Mouse (Mus musculus) hindbrain, postnatal 0 days (tissue): ENCODE measurements around the gene Rhbdl1. TPM values are rescaled to one million over a fixed set of nuclear protein-coding genes. Genes with fewer than 3 reads are reported as not detected.
A peak's percentile ranks its signal among the peaks of the same experiment; 100 is the strongest.

ENCODE experiments used
- ATAC-seq: fragments of 200-750 bp; cut with Nextera tagmentation; 2 replicates; pipeline ENCODE4 v1.8.0; 2017; ENCODE audit warnings: mild to moderate bottlenecking, moderate TSS enrichment, moderate library complexity
- DNase-seq: peaks from one replicate; pipeline ENCODE4 v3.0.0-alpha.2; 2015; ENCODE audit warnings: low spot score
- H3K27ac ChIP-seq: fragments of 300-500 bp; sonication (generic); 2 replicates; pipeline ENCODE4 v1.5.1; 2014; ENCODE audit warnings: mild to moderate bottlenecking
- H3K27me3 ChIP-seq: fragments of 300-500 bp; sonication (generic); 2 replicates; pipeline ENCODE4 v1.6.1; 2014; ENCODE audit warnings: low read length, mixed read lengths; ENCODE audit not compliant: insufficient read depth
- H3K36me3 ChIP-seq: fragments of 300-500 bp; sonication (generic); 2 replicates; pipeline ENCODE4 v1.6.1; 2014; ENCODE audit warnings: low read length, mixed read lengths; ENCODE audit not compliant: insufficient read depth
- H3K4me1 ChIP-seq: fragments of 300-500 bp; sonication (generic); 2 replicates; pipeline ENCODE4 v1.6.1; 2014; ENCODE audit warnings: antibody characterized with exemption, low read length, mixed read lengths; ENCODE audit not compliant: insufficient read depth
- H3K4me2 ChIP-seq: fragments of 300-500 bp; sonication (generic); 2 replicates; pipeline ENCODE4 v1.6.1; 2014; ENCODE audit warnings: low read depth, mild to moderate bottlenecking, low read length, moderate library complexity, mixed read lengths
- H3K4me3 ChIP-seq: fragments of 300-500 bp; sonication (generic); 2 replicates; pipeline ENCODE4 v1.5.1; 2014; ENCODE audit warnings: low read length
- H3K9ac ChIP-seq: fragments of 300-500 bp; sonication (generic); replicated peaks from 2 replicates; pipeline ENCODE4 v1.6.1; 2014; ENCODE audit warnings: mild to moderate bottlenecking, low read length, moderate library complexity, mixed read lengths
- H3K9me3 ChIP-seq: fragments of 300-500 bp; sonication (generic); 2 replicates; pipeline ENCODE4 v1.6.1; 2016; ENCODE audit warnings: low read length, mixed read lengths
- CTCF ChIP-seq: IDR thresholded peaks from 2 replicates; pipeline ENCODE4 v1.5.1; 2016; ENCODE audit warnings: antibody characterized with exemption, control low read depth, low read depth
- WGBS: fragments of 180-500 bp; shearing (Covaris S2); extraction: QIAGEN DNeasy Blood & Tissue Kit; methylation state at CpG from one replicate; pipeline ENCODE4 v1.1.7; 2014; 5-methylcytosine and 5-hydroxymethylcytosine counted together
- polyA plus RNA-seq: library from polyadenylated mRNA; unstranded; fragments of >200 nt; fragmentation: Nextera tagmentation; extraction: Ambion mirVana; gene quantifications from 2 replicates; pipeline ENCODE4 v1.2.1, GENCODE M21; 2015
- total RNA-seq: library from RNA; depleted of rRNA; stranded (reverse); fragments of >200 nt; gene quantifications from 2 replicates; pipeline ENCODE4 v1.2.3, GENCODE M21; 2014

The Rhbdl1 gene
- total and polyA plus RNA-seq, 2 experiments from 2014 or later, result 78.6 to 135 TPM

DNA sequence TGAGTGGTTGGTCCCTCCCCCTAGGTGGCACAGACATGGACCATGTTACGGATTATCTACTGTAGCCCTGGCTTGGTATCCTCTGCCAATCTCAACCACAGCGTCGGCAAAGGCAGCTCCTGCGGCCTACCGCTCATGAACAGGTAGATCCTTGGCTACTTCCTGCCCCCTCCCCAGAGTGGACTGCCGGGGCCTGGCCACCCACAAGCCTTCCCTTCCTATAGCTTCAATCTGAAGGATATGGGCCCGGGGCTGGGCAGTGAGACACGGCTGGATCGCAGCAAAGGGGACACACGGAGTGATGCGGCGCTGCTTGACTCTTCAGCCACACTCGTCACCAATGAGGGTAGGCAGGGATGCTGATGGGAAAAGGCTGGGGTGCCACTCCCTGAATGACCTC is 10.1 kb downstream of the Rhbdl1 start:
- no peak overlapping the region for H3K27ac ChIP-seq
- no peak for DNase-seq
- H3K27me3 ChIP-seq, result no peaks in the 10 kb centered on the region
- H3K36me3 ChIP-seq, result peaks cover 25% of the 10 kb centered on the region; the same call in 1 of the 2 replicates
- H3K4me1 ChIP-seq, result peaks cover 34% of the 10 kb centered on the region
- H3K4me3 ChIP-seq, result no peak overlapping the region
- WGBS, result 91% methylated on average over 13 of the region's 13 CpGs
- H3K4me2 ChIP-seq, result no peak overlapping the region
- TF ChIP-seq CTCF, result no peak
- H3K9ac ChIP-seq, result no peak overlapping the region
- no peak for ATAC-seq
- H3K9me3 ChIP-seq, result no peaks in the 10 kb centered on the region

DNA sequence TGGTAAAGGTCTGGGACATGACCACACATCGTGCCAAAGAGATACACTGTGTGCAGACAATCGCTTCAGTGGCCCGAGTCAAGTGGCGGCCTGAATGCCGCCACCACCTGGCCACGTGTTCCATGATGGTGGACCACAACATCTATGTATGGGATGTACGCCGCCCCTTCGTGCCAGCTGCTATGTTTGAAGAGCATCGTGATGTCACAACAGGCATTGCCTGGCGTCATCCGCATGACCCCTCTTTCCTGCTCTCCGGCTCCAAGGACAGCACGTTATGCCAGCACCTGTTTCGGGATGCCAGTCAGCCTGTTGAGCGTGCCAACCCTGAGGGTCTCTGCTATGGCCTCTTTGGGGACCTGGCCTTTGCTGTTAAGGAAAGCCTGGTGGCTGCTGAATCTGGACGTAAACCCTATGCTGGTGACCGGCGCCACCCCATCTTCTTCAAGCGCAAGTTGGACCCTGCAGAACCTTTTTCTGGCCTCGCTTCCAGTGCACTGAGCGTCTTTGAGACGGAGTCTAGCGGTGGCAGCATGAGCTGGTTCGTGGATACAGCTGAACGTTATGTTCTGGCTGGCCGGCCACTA is 11.0 kb downstream of the Rhbdl1 start:
- no peak for TF ChIP-seq CTCF
- Histone ChIP-seq H3K27me3 (no peaks in the 10 kb centered on the region), H3K4me1 (peaks cover 29% of the 10 kb centered on the region), H3K27ac (no peak overlapping the region), H3K9me3 (no peaks in the 10 kb centered on the region), H3K9ac (no peak overlapping the region), H3K36me3 (peaks cover 22% of the 10 kb centered on the region; the same call in 1 of the 2 replicates), H3K4me2 (no peak overlapping the region), H3K4me3 (no peak overlapping the region)
- no peak for ATAC-seq
- WGBS, result 95% methylated on average over 27 of the region's 27 CpGs
- no peak for DNase-seq

DNA sequence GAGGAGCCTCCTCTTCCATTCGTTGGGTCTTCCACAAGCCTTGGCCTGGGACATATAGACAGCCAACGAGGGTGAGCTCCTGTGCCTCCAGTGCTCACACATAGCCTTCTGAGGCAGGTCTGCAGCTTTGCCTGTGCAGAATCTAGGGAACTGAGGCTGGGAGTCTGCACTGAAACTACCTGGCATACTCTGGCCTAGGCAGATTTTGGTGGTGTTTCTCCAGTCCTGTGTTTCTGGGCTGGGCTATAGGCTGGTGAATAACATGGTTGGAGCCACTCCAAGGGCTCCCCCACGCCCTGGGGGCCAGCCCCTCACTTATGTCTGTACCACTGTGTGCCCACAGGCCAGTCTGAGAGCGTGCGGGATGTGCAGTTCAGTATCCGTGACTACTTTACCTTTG is 11.8 kb downstream of the Rhbdl1 start:
- no peak for TF ChIP-seq CTCF
- no peak overlapping the region for H3K27ac ChIP-seq
- H3K27me3 ChIP-seq, result no peaks in the 10 kb centered on the region
- H3K4me2 ChIP-seq, result no peak overlapping the region
- no peak overlapping the region for H3K9ac ChIP-seq
- 88% methylated on average over 6 of the region's 6 CpGs for WGBS
- no peak for ATAC-seq
- DNase-seq, result no peak
- H3K9me3 ChIP-seq, result no peaks in the 10 kb centered on the region
- H3K4me1 ChIP-seq, result peaks cover 29% of the 10 kb centered on the region
- no peak overlapping the region for H3K4me3 ChIP-seq
- H3K36me3 ChIP-seq, result peaks cover 14% of the 10 kb centered on the region; the same call in 1 of the 2 replicates

DNA sequence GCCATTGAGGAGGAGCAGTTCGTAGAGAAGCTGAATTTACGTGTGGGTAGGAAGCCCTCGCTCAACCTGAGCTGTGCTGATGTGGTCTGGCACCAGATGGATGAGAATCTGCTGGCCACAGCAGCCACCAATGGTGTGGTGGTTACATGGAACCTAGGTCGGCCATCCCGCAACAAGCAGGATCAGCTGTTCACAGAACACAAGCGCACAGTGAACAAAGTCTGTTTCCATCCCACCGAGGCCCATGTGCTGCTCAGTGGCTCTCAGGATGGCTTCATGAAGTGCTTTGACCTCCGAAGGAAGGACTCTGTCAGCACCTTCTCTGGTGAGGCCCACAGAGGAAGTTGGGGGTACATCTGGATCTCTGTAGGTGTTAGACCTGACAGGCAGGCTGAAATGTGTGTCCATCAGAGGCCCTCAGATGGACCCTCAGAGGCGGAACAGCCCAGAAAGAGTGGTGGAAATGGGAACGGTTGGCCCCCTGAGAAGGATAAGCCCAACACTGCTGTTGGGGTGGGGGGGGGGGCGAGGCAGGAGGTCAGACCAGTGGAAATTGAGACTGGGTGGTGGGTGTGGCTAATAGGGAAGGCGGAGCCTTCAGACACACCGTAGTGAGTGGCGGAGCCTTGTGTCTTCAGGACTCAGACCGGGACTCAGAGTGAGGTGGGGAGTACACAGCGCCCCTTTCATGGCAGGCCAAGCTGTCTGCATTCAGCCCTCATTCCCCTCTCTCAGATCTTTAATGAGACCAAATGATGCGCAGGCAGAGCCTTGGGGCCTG is 12.5 kb downstream of the Rhbdl1 start:
- Histone ChIP-seq H3K36me3 (peaks cover 16% of the 10 kb centered on the region; the same call in 1 of the 2 replicates), H3K9ac (peak overlapping the region; percentile 78; the same call in 1 of the 2 replicates), H3K27me3 (no peaks in the 10 kb centered on the region), H3K4me2 (peak overlapping the region; percentile 99), H3K9me3 (no peaks in the 10 kb centered on the region), H3K27ac (no peak overlapping the region), H3K4me3 (peak overlapping the region; percentile 56), H3K4me1 (peaks cover 25% of the 10 kb centered on the region)
- TF ChIP-seq CTCF, result no peak
- no peak for DNase-seq
- WGBS, result 80% methylated on average over 16 of the region's 17 CpGs
- ATAC-seq, result no peak

DNA sequence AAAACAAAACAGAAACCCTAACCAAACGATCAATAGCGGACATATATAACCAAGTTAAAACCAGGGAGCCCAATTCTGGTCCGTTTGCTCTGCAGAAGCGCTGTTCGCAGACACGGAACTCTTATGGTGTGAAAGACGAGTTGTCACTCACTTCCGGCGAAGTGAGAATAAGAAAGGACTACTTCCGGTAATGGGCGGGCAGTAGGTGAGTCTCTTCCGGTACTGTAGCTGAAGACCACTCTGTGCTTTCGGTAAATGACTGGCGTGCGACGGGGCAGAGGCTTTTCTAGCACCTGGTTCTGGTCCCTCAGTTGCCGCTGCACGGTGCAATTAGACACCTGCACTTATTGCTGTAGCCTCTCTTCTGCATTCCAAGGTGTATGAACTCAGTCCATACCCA is 13.6 kb downstream of the Rhbdl1 start, which contains the start of gene Wdr24:
Gene Wdr24 (plus strand): TSS at position 176 of the 400 bp plus-strand sequence.
- Histone ChIP-seq H3K27ac (peak within 1 kb of the TSS; percentile 67), H3K4me3 (peak within 1 kb of the TSS; percentile 56), H3K9ac (peak within 1 kb of the TSS; percentile 78), H3K4me2 (peak within 1 kb of the TSS; percentile 99), H3K36me3 (peaks cover 17% of the 10 kb centered on the region; the same call in 1 of the 2 replicates), H3K27me3 (no peaks in the 10 kb centered on the region), H3K4me1 (peaks cover 20% of the 10 kb centered on the region), H3K9me3 (no peaks in the 10 kb centered on the region)
- ATAC-seq, result peak; percentile 73; the same call in 1 of the 2 replicates
- peak; percentile 94 for DNase-seq
- TF ChIP-seq CTCF, result no peak
- WGBS, result under 1% methylated on average over 18 of the region's 18 CpGs

DNA sequence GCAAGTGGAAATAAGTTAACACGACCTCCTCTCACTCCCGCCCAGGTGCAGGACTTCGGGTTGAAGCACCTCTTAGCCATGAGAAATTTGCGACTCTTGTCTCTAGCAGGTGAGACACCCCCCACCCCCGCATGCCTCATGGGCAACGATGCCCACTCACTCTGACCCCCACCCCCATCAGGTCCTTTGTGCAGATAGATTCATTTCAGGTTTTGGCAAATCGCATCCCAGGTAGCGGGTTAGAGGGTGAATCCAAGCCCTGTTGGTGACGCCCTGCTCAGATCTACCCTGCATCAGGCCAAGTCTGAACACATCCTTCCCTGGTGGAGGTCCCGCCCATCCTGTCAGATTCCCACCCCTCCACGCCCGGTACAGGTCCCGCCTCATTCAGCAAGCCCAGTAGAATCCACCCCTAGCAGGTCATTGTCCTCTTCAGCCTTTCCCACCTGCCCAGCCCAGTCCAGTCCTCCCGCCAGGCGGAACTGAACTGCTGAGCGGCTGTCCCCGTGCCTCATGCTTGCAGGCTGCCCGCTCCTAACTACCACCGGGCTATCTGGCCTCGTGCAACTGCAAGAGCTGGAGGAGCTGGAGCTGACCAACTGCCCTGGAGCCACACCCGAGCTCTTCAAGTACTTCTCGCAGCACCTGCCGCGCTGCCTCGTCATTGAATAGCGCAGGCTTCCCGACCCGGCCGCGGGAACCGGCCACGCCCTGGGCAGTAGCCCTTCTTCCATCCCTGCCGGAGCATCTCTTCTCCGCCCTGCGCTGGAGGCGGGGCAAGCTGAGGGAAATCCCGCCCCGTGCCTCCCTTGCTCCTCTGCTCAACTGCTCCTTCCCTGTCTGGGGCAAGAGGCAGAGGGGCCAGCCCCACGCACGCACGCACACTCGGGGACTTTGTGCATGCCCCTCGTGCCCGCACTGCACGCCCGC is 18.0 kb downstream of the Rhbdl1 start:
- Histone ChIP-seq H3K9ac (no peak overlapping the region), H3K36me3 (peaks cover 15% of the 10 kb centered on the region; the same call in 1 of the 2 replicates), H3K4me1 (peaks cover 4% of the 10 kb centered on the region), H3K4me2 (no peak overlapping the region), H3K9me3 (no peaks in the 10 kb centered on the region), H3K4me3 (no peak overlapping the region), H3K27ac (no peak overlapping the region), H3K27me3 (no peaks in the 10 kb centered on the region)
- DNase-seq, result no peak
- WGBS, result 15% methylated on average over 46 of the region's 46 CpGs
- TF ChIP-seq CTCF, result no peak
- ATAC-seq, result no peak
